Mouse (Mus musculus): ENCODE results near the gene Lrfn2. TPM values are rescaled to one million over a fixed set of nuclear protein-coding genes. Genes with fewer than 3 reads are reported as not detected.

Lrfn2 gene
- polyA plus RNA-seq, 1 experiment from 2014 or later = 13.2 TPM

DNA sequence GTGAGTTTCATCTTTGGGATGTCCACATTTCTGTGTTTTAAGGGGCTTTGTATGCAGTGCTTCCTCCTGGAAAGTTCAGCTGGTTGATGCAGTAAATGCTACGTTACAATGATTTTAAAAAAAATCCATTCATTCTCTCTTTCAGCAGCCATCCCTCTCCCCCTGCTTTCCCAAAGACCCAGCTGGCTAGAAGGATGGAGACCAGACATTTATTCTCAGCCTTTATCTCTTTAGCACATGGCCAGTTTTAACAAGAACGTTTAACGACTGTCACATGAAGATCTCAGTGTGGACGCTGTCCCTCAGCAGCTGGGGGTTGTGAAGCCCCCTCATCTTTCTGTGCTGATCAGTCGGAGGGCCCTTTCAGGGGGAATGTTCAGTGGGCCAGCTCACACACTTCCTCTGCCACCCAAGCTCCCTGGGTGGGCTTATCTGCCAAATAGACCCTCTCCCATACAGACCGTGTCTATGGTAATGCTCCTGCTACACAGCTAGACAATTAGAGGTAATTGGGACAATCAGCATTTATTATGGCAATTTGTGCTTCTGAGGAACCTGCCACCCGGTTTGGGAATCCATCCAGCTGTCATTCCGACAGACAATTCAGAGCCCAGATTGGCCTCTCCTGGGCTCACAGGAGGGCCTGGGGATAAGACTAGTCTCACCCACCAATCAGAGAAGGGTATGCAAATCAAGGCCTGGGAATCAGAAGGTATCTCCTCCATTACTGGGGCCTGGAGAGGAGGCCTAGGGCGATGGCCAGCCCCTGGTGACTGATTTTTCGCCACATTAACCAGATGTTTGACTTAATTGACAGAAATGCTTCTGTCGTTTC lies 111.8 kb downstream of the Lrfn2 start:
- no peaks in the 10 kb centered on the region for H3K9me3 ChIP-seq (ENCODE audit: control insufficient read depth, low read length)
- H3K4me1 ChIP-seq (ENCODE audit: control insufficient read depth, insufficient read depth, low read depth, low read length) = peaks cover 11% of the 10 kb centered on the region
- WGBS = 9% methylated on average over 11 of the region's 11 CpGs
- no peaks in the 10 kb centered on the region for H3K36me3 ChIP-seq (ENCODE audit: control insufficient read depth, insufficient read depth, low read length)
- no peak overlapping the region for H3K4me3 ChIP-seq (ENCODE audit: low read length)
- no peak overlapping the region for H3K9ac ChIP-seq (ENCODE audit: low read depth, low read length)
- H3K27me3 ChIP-seq (replicated peaks; ENCODE audit: control insufficient read depth, insufficient read depth, low read length) = no peaks in the 10 kb centered on the region
- H3K4me2 ChIP-seq (ENCODE audit: low read length) = no peak overlapping the region
- H3K27ac ChIP-seq (ENCODE audit: low read depth, low read length) = no peak overlapping the region
- ATAC-seq = peak; percentile 86

DNA sequence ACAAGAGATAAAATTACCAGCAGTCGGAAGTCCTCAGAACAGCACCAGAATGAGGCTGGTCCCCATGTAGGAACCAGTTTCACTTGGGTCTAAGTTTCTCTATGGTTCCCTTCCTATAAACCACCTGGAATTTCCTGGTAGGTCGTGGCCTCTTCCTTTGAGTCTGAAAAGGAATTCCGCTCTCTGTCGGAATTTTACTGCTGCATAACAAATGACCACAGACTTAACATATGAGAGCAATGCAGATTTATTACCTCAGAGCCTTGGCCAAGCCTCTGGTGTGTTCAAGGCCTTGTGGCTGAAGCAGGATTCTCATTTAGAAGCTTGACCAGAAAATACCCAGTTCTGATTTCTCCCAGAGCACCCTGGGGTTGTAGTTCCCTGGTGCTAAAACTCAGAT lies 115.7 kb downstream of the Lrfn2 start:
- ATAC-seq = no peak

DNA sequence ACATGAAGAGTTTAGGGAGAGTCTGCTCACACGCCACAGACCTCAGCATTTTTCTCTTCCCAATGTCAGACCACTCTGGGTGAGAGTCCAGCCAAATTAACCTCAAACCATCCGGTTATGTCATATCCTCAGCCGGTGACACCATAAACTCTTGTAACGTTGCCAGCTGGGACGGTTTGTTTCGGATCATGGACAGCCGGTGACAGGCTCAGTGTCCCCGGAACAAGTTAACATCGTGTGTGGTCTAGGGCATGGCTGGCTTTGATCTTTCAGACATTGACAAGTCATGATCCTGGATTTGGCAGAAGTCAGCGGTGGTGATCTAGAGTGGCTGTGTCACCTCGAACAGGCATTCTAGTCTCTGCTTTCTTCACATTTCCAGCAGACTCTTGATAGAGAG lies 119.1 kb downstream of the Lrfn2 start:
- H3K36me3 ChIP-seq (ENCODE audit: control insufficient read depth, insufficient read depth, low read length) = no peaks in the 10 kb centered on the region
- H3K4me1 ChIP-seq (ENCODE audit: control insufficient read depth, insufficient read depth, low read depth, low read length) = no peaks in the 10 kb centered on the region
- no peak overlapping the region for H3K4me2 ChIP-seq (ENCODE audit: low read length)
- no peak overlapping the region for H3K9ac ChIP-seq (ENCODE audit: low read depth, low read length)
- ATAC-seq = no peak
- no peak overlapping the region for H3K27ac ChIP-seq (ENCODE audit: low read depth, low read length)
- H3K9me3 ChIP-seq (ENCODE audit: control insufficient read depth, low read length) = no peaks in the 10 kb centered on the region
- WGBS = 89% methylated on average over 11 of the region's 11 CpGs
- H3K27me3 ChIP-seq (replicated peaks; ENCODE audit: control insufficient read depth, insufficient read depth, low read length) = no peaks in the 10 kb centered on the region
- H3K4me3 ChIP-seq (ENCODE audit: low read length) = no peak overlapping the region

More for the DNA sequence above, 115.7 kb downstream of the Lrfn2 start:
- 61% methylated on average over 4 of the region's 4 CpGs for WGBS
- H3K27me3 ChIP-seq (replicated peaks; ENCODE audit: control insufficient read depth, insufficient read depth, low read length) = no peaks in the 10 kb centered on the region
- H3K4me1 ChIP-seq (ENCODE audit: control insufficient read depth, insufficient read depth, low read depth, low read length) = peaks cover 11% of the 10 kb centered on the region
- no peaks in the 10 kb centered on the region for H3K36me3 ChIP-seq (ENCODE audit: control insufficient read depth, insufficient read depth, low read length)
- no peak overlapping the region for H3K4me3 ChIP-seq (ENCODE audit: low read length)
- no peak overlapping the region for H3K9ac ChIP-seq (ENCODE audit: low read depth, low read length)
- H3K9me3 ChIP-seq (ENCODE audit: control insufficient read depth, low read length) = no peaks in the 10 kb centered on the region
- no peak overlapping the region for H3K4me2 ChIP-seq (ENCODE audit: low read length)
- no peak overlapping the region for H3K27ac ChIP-seq (ENCODE audit: low read depth, low read length)

DNA sequence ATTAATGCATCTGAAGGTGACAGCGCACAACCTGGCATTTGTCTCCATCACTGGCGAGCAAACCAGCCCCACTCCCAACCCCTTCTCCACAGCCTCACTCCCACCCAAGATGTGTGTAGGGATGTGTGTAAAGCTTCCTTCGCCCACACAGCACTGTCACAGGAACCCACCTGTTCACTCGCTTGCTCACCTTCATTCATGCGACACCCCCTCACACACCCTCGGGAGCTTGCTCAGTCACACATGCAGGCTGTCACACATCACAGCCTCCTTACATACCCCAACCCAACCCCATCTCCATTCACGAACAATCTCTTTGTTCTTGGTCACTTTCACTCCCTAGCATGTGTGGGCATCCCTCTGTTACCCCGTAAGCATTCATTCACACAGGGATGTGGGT lies 129.0 kb downstream of the Lrfn2 start:
- Histone ChIP-seq H3K9me3 (ENCODE audit: control insufficient read depth, low read length) (no peaks in the 10 kb centered on the region), H3K4me2 (ENCODE audit: low read length) (no peak overlapping the region), H3K4me1 (ENCODE audit: control insufficient read depth, insufficient read depth, low read depth, low read length) (peaks cover 4% of the 10 kb centered on the region; the same call in 1 of the 2 replicates), H3K27ac (ENCODE audit: low read depth, low read length) (no peak overlapping the region), H3K4me3 (ENCODE audit: low read length) (no peak overlapping the region), H3K9ac (ENCODE audit: low read depth, low read length) (no peak overlapping the region), H3K27me3 (replicated peaks; ENCODE audit: control insufficient read depth, insufficient read depth, low read length) (no peaks in the 10 kb centered on the region), H3K36me3 (ENCODE audit: control insufficient read depth, insufficient read depth, low read length) (no peaks in the 10 kb centered on the region)
- 82% methylated on average over 8 of the region's 8 CpGs for WGBS
- no peak for ATAC-seq

DNA sequence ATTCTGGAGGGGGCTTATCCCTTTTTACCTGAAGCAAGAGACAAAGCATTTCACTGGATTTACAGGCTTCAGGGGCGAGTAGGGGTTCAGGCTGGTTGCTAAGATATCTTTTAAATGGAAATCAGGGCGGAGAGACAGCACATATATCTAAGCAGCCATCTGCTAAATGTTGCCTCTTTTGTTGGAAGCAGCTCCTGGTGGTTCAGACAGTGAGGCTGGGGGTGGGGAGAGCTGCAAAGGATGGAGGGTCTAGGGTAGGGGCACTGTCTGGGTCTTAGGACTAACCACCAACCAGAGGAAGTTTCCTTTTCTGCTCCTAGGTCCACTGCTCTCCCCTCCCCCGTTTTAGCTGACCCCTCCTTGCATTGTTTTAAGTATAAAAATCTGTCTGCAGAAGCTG lies 131.6 kb downstream of the Lrfn2 start:
- Histone ChIP-seq H3K4me3 (ENCODE audit: low read length) (no peak overlapping the region), H3K9me3 (ENCODE audit: control insufficient read depth, low read length) (no peaks in the 10 kb centered on the region), H3K4me2 (ENCODE audit: low read length) (no peak overlapping the region), H3K27me3 (replicated peaks; ENCODE audit: control insufficient read depth, insufficient read depth, low read length) (no peaks in the 10 kb centered on the region), H3K36me3 (ENCODE audit: control insufficient read depth, insufficient read depth, low read length) (no peaks in the 10 kb centered on the region), H3K4me1 (ENCODE audit: control insufficient read depth, insufficient read depth, low read depth, low read length) (peaks cover 4% of the 10 kb centered on the region; the same call in 1 of the 2 replicates), H3K9ac (ENCODE audit: low read depth, low read length) (no peak overlapping the region), H3K27ac (ENCODE audit: low read depth, low read length) (peak overlapping the region; percentile 0; the same call in 1 of the 2 replicates)
- peak; percentile 49; the same call in 1 of the 2 replicates for ATAC-seq
- WGBS = 24% methylated on average over 3 of the region's 3 CpGs

DNA sequence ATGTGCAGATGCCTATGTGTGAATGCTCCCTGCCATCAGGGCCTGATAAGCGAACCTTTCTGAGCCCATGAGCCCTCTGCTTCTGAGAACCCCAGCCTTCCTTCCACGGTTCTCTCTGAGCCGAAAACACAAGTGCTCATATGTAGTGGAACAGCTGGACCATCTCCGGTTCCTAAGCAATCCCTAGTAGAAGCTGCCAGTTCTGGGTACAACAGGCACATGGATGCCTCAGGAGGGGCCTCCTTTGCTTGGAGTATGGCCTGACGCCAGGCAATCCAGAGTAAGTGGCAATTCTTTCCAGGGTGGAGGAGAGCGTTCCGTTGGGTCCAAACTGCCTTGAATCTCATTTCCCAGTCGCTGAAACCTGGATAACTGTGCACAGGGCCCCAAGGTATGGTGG lies 132.3 kb downstream of the Lrfn2 start:
- no peaks in the 10 kb centered on the region for H3K9me3 ChIP-seq (ENCODE audit: control insufficient read depth, low read length)
- peaks cover 4% of the 10 kb centered on the region; the same call in 1 of the 2 replicates for H3K4me1 ChIP-seq (ENCODE audit: control insufficient read depth, insufficient read depth, low read depth, low read length)
- H3K36me3 ChIP-seq (ENCODE audit: control insufficient read depth, insufficient read depth, low read length) = no peaks in the 10 kb centered on the region
- no peak overlapping the region for H3K27ac ChIP-seq (ENCODE audit: low read depth, low read length)
- no peak overlapping the region for H3K4me3 ChIP-seq (ENCODE audit: low read length)
- no peak overlapping the region for H3K4me2 ChIP-seq (ENCODE audit: low read length)
- H3K27me3 ChIP-seq (replicated peaks; ENCODE audit: control insufficient read depth, insufficient read depth, low read length) = no peaks in the 10 kb centered on the region
- H3K9ac ChIP-seq (ENCODE audit: low read depth, low read length) = no peak overlapping the region
- 75% methylated on average over 8 of the region's 8 CpGs for WGBS
- ATAC-seq = no peak

DNA sequence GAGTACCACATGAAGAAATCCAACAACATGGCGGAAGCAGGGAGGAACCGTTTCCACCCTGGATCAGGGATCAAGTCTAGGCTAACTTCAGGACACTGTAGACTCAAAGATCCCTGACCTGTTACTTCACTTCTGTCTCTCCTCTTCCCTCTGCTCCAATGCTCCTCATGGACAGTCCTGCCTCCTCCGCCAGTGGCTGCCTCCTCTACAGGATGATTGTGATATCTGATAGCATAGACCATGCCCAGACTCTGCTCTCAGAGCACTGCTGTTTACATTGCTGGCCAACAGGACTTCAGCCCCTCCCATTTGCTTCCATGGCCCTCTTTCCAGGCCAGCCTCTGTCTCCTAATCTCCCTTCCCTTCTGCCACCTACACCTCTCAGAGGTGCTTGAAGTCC lies 132.9 kb downstream of the Lrfn2 start:
- Histone ChIP-seq H3K9me3 (ENCODE audit: control insufficient read depth, low read length) (no peaks in the 10 kb centered on the region; the same call in 1 of the 2 replicates), H3K36me3 (ENCODE audit: control insufficient read depth, insufficient read depth, low read length) (0 out of 2 replicates have a peak, but pooled peaks cover under 1% of the 10 kb centered on the region), H3K9ac (ENCODE audit: low read depth, low read length) (no peak overlapping the region), H3K4me2 (ENCODE audit: low read length) (no peak overlapping the region), H3K27ac (ENCODE audit: low read depth, low read length) (no peak overlapping the region), H3K4me3 (ENCODE audit: low read length) (no peak overlapping the region), H3K4me1 (ENCODE audit: control insufficient read depth, insufficient read depth, low read depth, low read length) (peaks cover 4% of the 10 kb centered on the region; the same call in 1 of the 2 replicates), H3K27me3 (replicated peaks; ENCODE audit: control insufficient read depth, insufficient read depth, low read length) (no peaks in the 10 kb centered on the region)
- no peak for ATAC-seq
- WGBS = 93% methylated on average over 3 of the region's 3 CpGs

DNA sequence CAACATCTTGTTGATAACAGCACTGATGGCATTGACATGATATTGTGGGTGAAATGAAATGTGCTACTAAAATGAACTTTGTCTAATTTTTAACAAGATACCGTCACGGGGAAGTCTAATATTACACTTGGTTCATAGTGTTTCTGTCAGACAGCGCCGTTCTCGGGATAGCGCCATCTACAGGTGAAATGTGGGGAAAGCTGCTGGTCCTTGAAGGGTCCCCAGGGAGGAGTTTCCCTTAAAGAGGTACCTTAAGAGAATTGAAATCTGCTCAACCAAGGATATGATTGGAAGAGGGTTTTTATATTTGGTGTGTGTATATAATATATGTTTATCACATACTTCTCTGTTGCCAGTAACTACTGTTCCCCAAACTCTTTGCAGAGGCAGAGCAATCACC lies 134.6 kb downstream of the Lrfn2 start:
- peaks cover 4% of the 10 kb centered on the region; the same call in 1 of the 2 replicates for H3K4me1 ChIP-seq (ENCODE audit: control insufficient read depth, insufficient read depth, low read depth, low read length)
- H3K27me3 ChIP-seq (replicated peaks; ENCODE audit: control insufficient read depth, insufficient read depth, low read length) = no peaks in the 10 kb centered on the region
- H3K4me3 ChIP-seq (ENCODE audit: low read length) = no peak overlapping the region
- H3K4me2 ChIP-seq (ENCODE audit: low read length) = no peak overlapping the region
- H3K36me3 ChIP-seq (ENCODE audit: control insufficient read depth, insufficient read depth, low read length) = 0 out of 2 replicates have a peak, but pooled peaks cover 5% of the 10 kb centered on the region
- H3K9me3 ChIP-seq (ENCODE audit: control insufficient read depth, low read length) = no peaks in the 10 kb centered on the region; the same call in 1 of the 2 replicates
- no peak overlapping the region for H3K27ac ChIP-seq (ENCODE audit: low read depth, low read length)
- no peak for ATAC-seq
- no peak overlapping the region for H3K9ac ChIP-seq (ENCODE audit: low read depth, low read length)
- WGBS = 65% methylated on average over 6 of the region's 6 CpGs

DNA sequence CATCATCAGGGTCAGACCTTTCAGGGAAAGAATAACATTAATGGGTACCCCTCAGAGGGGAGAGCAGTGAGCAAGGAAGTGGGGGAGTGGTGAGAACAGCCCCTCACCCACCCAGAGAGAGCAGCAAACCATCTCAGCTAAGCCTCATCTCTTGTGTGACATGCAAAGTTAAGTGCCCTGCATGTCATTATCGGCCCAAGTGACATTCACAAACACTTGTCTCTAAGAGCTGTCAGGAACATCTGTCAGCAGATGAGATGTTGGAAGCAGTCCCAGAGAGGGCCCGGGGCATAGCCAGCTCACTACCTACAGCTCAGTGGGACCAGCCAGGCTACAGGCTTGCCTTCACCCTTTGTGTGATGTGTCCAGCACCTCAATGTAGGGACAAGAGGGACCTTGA lies 146.0 kb downstream of the Lrfn2 start:
- Histone ChIP-seq H3K27me3 (replicated peaks; ENCODE audit: control insufficient read depth, insufficient read depth, low read length) (no peaks in the 10 kb centered on the region), H3K4me3 (ENCODE audit: low read length) (no peak overlapping the region), H3K4me1 (ENCODE audit: control insufficient read depth, insufficient read depth, low read depth, low read length) (no peaks in the 10 kb centered on the region), H3K4me2 (ENCODE audit: low read length) (no peak overlapping the region), H3K27ac (ENCODE audit: low read depth, low read length) (no peak overlapping the region), H3K9ac (ENCODE audit: low read depth, low read length) (no peak overlapping the region), H3K9me3 (ENCODE audit: control insufficient read depth, low read length) (no peaks in the 10 kb centered on the region), H3K36me3 (ENCODE audit: control insufficient read depth, insufficient read depth, low read length) (no peaks in the 10 kb centered on the region)
- WGBS = 41% methylated on average over 2 of the region's 2 CpGs
- no peak for ATAC-seq

Data from hindbrain, embryonic 16.5 days (tissue).